Mouse (Mus musculus) testis, adult 2 months (tissue): ENCODE measurements at regions not wholly inside any gene's neighbourhood (a gene's known extent, or its start where the extent isn't known, plus 50 kb on each side); places are given as distances from the start of the nearest gene placed in this dataset.

Experiments used
- CTCF ChIP-seq: fragments of 200-500 bp; IDR thresholded peaks from 2 replicates; pipeline ENCODE4 v1.5.1; 2012; ENCODE audit warnings: low read depth, mild to moderate bottlenecking, inconsistent platforms, low read length, moderate library complexity; ENCODE audit not compliant: control insufficient read depth, insufficient read depth, insufficient replicate concordance
- POLR2A ChIP-seq: fragments of 200-500 bp; IDR thresholded peaks from 2 replicates; pipeline ENCODE4 v1.6.1; 2012; ENCODE audit warnings: low read depth, mild to moderate bottlenecking, inconsistent platforms, low read length, moderate library complexity; ENCODE audit not compliant: control insufficient read depth

- TF ChIP-seq CTCF (no peak), POLR2A (no peak)
Measured at GRCm38 (mm10) chr9:47405547-47405946, 124.4 kb upstream of the Cadm1 start.
